Mouse (Mus musculus): ENCODE results near the gene Appl2. TPM values are rescaled to one million over a fixed set of nuclear protein-coding genes. Genes with fewer than 3 reads are reported as not detected.

Gene Appl2
- 59.5 TPM for polyA plus RNA-seq (2017; shearing (Covaris generic))

GRCm38 (mm10) chr10:83648131-83649020 lies at the start of gene Appl2:
Appl2 (minus strand) TSS chr10:83648738.

Other genes with a start within 250 kb of the Appl2 start
- gene Aldh1l2, start 114.6 kb downstream of the Appl2 start, polyA plus RNA-seq (2017; shearing (Covaris generic)): 0.39 TPM
- 43.6 TPM for gene Washc4, start 105.0 kb downstream of the Appl2 start, polyA plus RNA-seq (2017; shearing (Covaris generic))
- gene 1500009L16Rik, start 74.1 kb upstream of the Appl2 start, polyA plus RNA-seq (2017; shearing (Covaris generic)): 3.3 TPM